Mouse (Mus musculus): ENCODE measurements around the gene Gm21969. TPM values are rescaled to one million over a fixed set of nuclear protein-coding genes. Genes with fewer than 3 reads are reported as not detected.

The Gm21969 gene
- polyA plus RNA-seq, 1 experiment = not detected

DNA sequence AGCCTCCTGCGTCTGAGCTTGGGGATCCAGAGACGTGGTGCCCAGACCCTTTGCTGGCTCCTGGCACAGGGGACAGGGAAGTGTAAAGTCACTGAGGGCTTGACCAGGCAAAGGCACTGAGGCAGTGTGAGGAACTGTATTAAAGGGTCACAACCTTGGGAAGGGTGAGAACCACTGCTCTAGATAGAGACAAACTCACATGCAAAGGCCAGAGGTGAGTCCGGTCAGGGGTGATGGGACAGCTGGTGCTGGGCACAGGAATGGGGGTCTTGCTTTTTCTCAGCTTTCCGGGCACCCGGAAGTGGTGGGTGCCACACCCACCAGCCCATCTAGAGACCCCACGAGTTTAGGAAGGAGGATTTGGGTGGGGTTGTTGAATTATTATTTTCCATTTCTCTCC lies 9.6 kb upstream of the Gm21969 start:
- Histone ChIP-seq H3K4me1 (ENCODE audit: control insufficient read depth, insufficient read depth, low read length) (peaks cover 37% of the 10 kb centered on the region), H3K27ac (ENCODE audit: insufficient read depth, low read depth, low read length) (no peak overlapping the region), H3K4me3 (ENCODE audit: insufficient read depth, low read depth, low read length) (no peak overlapping the region)
- 68% methylated on average over 6 of the region's 6 CpGs for WGBS
- no peak for TF ChIP-seq CTCF (IDR thresholded peaks at IDR 0.05; ENCODE audit: insufficient read depth, low read depth, low read length)
- TF ChIP-seq POLR2A (IDR thresholded peaks at IDR 0.05; ENCODE audit: insufficient read depth, low read depth, low read length) = no peak

DNA sequence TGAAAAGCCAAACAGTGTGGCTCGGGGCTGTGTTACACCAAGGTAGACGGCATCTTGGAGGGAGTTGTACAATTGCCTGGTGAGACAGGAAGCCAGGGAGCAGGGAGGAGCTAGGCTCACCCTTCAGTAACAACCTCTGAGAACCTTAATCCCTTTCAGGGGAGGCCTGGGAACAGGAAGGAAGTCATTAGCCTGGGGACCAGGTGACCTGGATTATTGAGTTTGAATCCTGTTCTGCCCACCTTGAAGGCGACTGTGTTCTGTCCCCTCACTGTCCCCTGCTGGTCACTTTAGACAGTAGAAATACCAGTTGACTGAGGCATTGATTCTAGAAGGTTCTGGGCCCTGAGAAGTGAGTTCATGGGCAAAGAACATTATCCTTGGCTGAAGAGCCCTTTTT lies 8.9 kb upstream of the Gm21969 start:
- Histone ChIP-seq H3K27ac (ENCODE audit: insufficient read depth, low read depth, low read length) (no peak overlapping the region), H3K4me1 (ENCODE audit: control insufficient read depth, insufficient read depth, low read length) (peaks cover 44% of the 10 kb centered on the region), H3K4me3 (ENCODE audit: insufficient read depth, low read depth, low read length) (no peak overlapping the region)
- WGBS = 68% methylated on average over 3 of the region's 3 CpGs
- no peak for TF ChIP-seq POLR2A (IDR thresholded peaks at IDR 0.05; ENCODE audit: insufficient read depth, low read depth, low read length)
- no peak for TF ChIP-seq CTCF (IDR thresholded peaks at IDR 0.05; ENCODE audit: insufficient read depth, low read depth, low read length)

DNA sequence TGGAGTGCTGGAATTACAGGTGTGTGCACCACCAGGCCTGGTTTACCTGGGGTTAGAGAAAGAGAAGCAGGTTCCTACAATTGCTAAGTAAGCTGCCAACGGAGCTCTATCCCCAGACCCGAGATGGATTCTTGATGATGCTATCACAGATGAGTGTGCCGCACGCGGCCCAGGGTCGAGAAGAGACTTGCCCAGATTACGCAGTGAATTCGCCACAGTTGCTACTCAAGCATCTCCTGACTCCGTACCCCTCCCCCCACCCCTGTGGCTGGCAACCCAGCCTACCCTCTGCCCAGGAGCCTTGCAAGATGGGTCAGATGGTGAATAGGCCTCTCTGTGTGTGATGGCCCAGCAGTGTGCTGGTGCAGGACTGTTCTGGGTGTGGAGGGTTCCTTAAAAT lies 6.3 kb upstream of the Gm21969 start:
- WGBS = 56% methylated on average over 9 of the region's 9 CpGs
- Histone ChIP-seq H3K27ac (ENCODE audit: insufficient read depth, low read depth, low read length) (peak overlapping the region; percentile 46; the same call in 1 of the 2 replicates), H3K4me3 (ENCODE audit: insufficient read depth, low read depth, low read length) (no peak overlapping the region), H3K4me1 (ENCODE audit: control insufficient read depth, insufficient read depth, low read length) (peaks cover 62% of the 10 kb centered on the region)
- TF ChIP-seq POLR2A (IDR thresholded peaks at IDR 0.05; ENCODE audit: insufficient read depth, low read depth, low read length) = no peak
- no peak for TF ChIP-seq CTCF (IDR thresholded peaks at IDR 0.05; ENCODE audit: insufficient read depth, low read depth, low read length)

DNA sequence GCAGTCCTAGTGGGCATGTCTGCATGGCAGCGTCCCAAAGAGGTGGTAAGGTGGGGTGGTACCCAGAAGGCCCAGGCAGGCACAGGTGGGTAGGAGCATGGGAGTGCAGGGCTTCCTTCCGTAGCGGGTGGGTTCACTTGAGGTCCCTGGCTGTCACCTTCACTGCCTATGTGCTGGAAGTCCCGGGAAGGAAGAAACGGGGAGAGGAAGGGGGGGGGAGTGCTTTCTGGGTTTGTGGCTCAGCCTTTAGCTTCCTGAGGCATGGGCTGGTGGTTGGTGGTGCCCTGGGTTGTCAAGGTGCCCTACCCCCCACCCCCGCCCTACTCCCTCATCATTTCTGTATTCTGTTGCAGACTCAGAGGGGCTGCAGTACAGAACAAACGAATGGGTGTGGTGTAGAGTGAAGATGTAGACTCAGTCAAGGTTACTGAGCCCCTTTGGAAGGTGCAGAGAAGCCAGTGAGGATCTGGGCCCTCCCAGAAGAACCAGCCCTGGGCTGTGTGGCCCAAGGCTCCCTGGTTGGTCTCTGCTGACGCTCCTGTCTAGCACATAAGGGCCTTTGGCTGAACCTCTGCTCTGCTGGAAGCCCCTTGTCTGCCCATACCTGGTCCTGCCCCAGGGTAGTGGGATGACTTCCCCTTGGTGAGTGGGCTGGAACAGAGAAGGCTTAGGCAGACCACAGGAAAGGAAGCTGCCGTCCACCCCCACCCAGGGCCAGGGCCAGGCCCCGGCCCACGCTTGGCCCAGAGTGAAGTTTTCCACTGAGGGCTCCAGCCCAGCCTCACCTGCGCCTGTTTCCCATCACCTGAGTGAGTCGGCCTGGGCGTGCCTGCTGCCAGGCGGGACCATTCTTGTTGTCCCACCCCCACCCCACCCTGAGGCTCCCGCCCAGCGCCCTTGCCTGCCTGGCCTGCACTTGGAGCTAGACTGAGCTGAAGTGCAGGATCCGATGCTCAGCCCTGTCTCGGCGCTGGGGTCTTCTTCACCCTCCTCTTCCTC lies 5.4 kb upstream of the Gm21969 start:
- peak overlapping the region; percentile 46; the same call in 1 of the 2 replicates for H3K27ac ChIP-seq (ENCODE audit: insufficient read depth, low read depth, low read length)
- peaks cover 67% of the 10 kb centered on the region for H3K4me1 ChIP-seq (ENCODE audit: control insufficient read depth, insufficient read depth, low read length)
- no peak overlapping the region for H3K4me3 ChIP-seq (ENCODE audit: insufficient read depth, low read depth, low read length)
- TF ChIP-seq POLR2A (IDR thresholded peaks at IDR 0.05; ENCODE audit: insufficient read depth, low read depth, low read length) (no peak), CTCF (IDR thresholded peaks at IDR 0.05; ENCODE audit: insufficient read depth, low read depth, low read length) (no peak)
- 69% methylated on average over 20 of the region's 20 CpGs for WGBS

DNA sequence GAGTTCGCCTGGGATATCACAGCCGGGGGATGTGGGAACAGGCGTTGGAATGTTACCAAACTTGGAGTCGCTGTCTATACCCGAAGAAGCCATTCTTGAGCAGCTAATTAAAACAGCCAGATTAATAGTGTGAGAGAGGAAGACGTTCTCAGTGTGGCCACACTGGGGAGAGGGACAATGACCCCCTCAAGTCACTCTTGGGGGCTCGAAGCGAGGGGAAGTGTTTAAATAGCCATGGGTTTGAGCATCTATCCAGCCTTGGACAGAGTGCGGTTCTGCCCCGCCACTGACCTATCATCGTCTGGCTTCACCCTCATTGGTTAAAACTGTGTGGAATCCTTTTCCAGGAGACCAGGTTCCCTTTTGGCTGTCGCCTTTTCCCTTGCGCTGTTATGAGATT lies 4.6 kb upstream of the Gm21969 start:
- Histone ChIP-seq H3K4me1 (ENCODE audit: control insufficient read depth, insufficient read depth, low read length) (peaks cover 74% of the 10 kb centered on the region), H3K27ac (ENCODE audit: insufficient read depth, low read depth, low read length) (peak overlapping the region; percentile 41; the same call in 1 of the 2 replicates), H3K4me3 (ENCODE audit: insufficient read depth, low read depth, low read length) (no peak overlapping the region)
- 31% methylated on average over 13 of the region's 13 CpGs for WGBS
- no peak for TF ChIP-seq POLR2A (IDR thresholded peaks at IDR 0.05; ENCODE audit: insufficient read depth, low read depth, low read length)
- TF ChIP-seq CTCF (IDR thresholded peaks at IDR 0.05; ENCODE audit: insufficient read depth, low read depth, low read length) = no peak

DNA sequence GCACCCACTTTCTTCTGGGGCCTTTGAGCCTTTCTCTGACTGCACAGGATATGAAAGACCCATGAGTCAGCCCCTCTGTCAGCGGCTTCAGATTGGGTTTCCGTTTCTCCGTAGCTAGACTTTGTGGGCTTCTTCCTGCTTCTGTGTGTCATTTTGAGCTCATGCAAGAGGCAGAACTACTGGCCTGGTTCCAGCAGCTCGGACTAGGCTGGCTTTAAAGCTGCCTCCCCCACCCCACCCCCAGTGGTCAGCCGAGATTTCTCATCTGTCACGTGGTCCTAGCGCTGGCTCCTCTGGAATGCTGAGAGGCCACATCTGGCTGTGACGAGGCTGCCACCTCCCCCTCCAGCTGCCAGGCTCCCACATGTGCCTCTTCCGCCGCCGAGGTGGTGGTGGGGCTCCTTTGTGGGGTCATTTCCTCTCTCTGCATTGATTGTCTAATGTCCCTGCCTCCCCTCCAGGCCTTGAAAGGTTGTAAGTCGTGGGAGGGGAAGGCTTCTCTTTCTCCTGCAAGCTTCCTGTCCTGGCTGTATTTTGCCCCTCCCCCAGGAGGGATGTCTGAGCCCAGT lies 4.0 kb upstream of the Gm21969 start:
- Histone ChIP-seq H3K4me1 (ENCODE audit: control insufficient read depth, insufficient read depth, low read length) (peaks cover 74% of the 10 kb centered on the region), H3K4me3 (ENCODE audit: insufficient read depth, low read depth, low read length) (peak overlapping the region; percentile 11), H3K27ac (ENCODE audit: insufficient read depth, low read depth, low read length) (peak overlapping the region; percentile 41)
- TF ChIP-seq POLR2A (IDR thresholded peaks at IDR 0.05; ENCODE audit: insufficient read depth, low read depth, low read length) = no peak
- no peak for TF ChIP-seq CTCF (IDR thresholded peaks at IDR 0.05; ENCODE audit: insufficient read depth, low read depth, low read length)
- 3% methylated on average over 12 of the region's 12 CpGs for WGBS

DNA sequence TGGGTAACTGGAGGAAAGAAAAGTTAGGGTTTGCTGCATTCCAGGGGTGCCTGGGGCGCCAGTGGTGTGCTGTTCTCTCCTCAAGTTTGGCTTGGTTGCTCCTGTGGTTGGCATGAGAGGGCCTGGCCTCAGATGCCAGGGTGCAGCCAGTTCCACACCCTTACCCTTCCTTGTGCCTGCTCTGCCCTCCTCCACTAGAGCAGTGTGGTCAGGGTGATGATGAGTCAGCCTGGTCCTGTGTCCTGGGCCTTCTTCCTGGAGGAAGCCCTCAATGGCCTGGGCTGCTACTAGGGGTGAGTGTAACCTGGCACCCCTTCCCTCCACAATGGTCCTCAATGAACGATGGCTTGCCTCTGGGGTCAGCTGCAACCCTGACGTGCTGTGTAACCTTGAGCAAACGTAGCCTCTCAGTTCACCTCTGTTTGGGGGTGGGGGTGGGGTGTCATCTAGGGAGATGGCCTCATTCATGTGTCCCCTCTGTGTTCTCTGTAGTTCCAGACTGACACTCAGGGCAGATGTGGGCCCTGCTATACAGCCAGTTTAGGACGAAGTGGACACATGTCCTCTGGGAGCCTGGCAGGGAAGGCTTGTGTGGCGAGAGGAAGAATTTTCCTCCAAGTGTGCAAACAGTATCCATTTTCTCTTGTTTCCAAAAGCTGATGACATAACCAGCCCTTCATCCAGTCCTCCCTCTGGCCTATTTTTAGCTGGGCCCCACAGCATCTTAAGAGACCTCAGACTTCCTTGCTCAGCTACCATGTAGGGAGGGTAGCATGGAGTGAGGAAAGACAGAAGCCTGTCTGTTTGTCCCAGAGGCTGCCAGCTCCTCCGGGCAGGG lies 1.2 kb upstream of the Gm21969 start:
- peaks cover 57% of the 10 kb centered on the region for H3K4me1 ChIP-seq (ENCODE audit: control insufficient read depth, insufficient read depth, low read length)
- peak overlapping the region; percentile 69 for H3K27ac ChIP-seq (ENCODE audit: insufficient read depth, low read depth, low read length)
- 45% methylated on average over 7 of the region's 7 CpGs for WGBS
- TF ChIP-seq POLR2A (IDR thresholded peaks at IDR 0.05; ENCODE audit: insufficient read depth, low read depth, low read length) = no peak
- no peak for TF ChIP-seq CTCF (IDR thresholded peaks at IDR 0.05; ENCODE audit: insufficient read depth, low read depth, low read length)
- H3K4me3 ChIP-seq (ENCODE audit: insufficient read depth, low read depth, low read length) = no peak overlapping the region

DNA sequence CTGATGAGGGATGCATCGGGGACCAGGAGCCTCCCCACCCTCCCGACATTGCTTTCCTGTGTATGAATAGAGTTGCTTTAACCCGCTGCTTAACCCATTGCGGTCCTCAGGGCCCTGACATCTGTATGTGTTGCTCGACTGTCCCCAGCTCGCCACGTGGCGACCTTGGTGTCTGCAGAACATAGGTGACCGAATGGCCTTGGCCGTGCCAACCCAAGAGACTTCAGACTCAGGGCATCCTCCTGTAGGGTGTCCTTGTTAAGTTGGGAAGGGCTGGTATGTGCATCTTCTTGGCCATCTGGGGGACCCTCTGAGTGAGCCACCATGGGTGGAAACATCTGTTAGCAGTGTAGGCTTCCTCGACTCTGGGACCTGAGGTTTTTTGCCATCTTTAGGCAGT lies 2.2 kb downstream of the Gm21969 start:
- Histone ChIP-seq H3K27ac (ENCODE audit: insufficient read depth, low read depth, low read length) (no peak overlapping the region), H3K4me1 (ENCODE audit: control insufficient read depth, insufficient read depth, low read length) (peaks cover 23% of the 10 kb centered on the region), H3K4me3 (ENCODE audit: insufficient read depth, low read depth, low read length) (no peak overlapping the region)
- 86% methylated on average over 11 of the region's 11 CpGs for WGBS
- TF ChIP-seq CTCF (IDR thresholded peaks at IDR 0.05; ENCODE audit: insufficient read depth, low read depth, low read length) (no peak), POLR2A (IDR thresholded peaks at IDR 0.05; ENCODE audit: insufficient read depth, low read depth, low read length) (no peak)
